Mouse (Mus musculus): ENCODE measurements around the gene Dnm3. TPM values are rescaled to one million over a fixed set of nuclear protein-coding genes. Genes with fewer than 3 reads are reported as not detected.

The Dnm3 gene
- total RNA-seq, 4 experiments from 2014 or later: 107 to 116 (median 111) TPM

GRCm38 (mm10) chr1:162253971-162254641 lies 223.7 kb downstream of the Dnm3 start:
- DNase-seq (ENCODE audit: low spot score in 2 of 2): no peak

GRCm38 (mm10) chr1:162252869-162253268 lies 225.0 kb downstream of the Dnm3 start:
- DNase-seq (ENCODE audit: low spot score in 2 of 2): no peak

- DNase-seq (ENCODE audit: low spot score in 2 of 2): no peak
These were observed 230.6 kb downstream of the Dnm3 start for GRCm38 (mm10) chr1:162247216-162247615.

- DNase-seq (ENCODE audit: low spot score in 2 of 2): no peak
These were observed 234.2 kb downstream of the Dnm3 start for GRCm38 (mm10) chr1:162243651-162243990.

- DNase-seq (ENCODE audit: low spot score in 2 of 2): no peak
These were observed 234.7 kb downstream of the Dnm3 start for GRCm38 (mm10) chr1:162242980-162243650.

- no peak for DNase-seq (ENCODE audit: low spot score in 2 of 2)
These were observed 237.1 kb downstream of the Dnm3 start for GRCm38 (mm10) chr1:162240720-162241119.

GRCm38 (mm10) chr1:162238646-162239045 lies 239.2 kb downstream of the Dnm3 start:
- no peak for DNase-seq (ENCODE audit: low spot score in 2 of 2)

GRCm38 (mm10) chr1:162236624-162237159 lies 241.1 kb downstream of the Dnm3 start:
- no peak for DNase-seq (ENCODE audit: low spot score in 2 of 2)

- DNase-seq (ENCODE audit: low spot score in 2 of 2): no peak
These were observed 252.2 kb downstream of the Dnm3 start for GRCm38 (mm10) chr1:162225621-162226147.

- DNase-seq (ENCODE audit: low spot score in 2 of 2): no peak
These were observed 252.8 kb downstream of the Dnm3 start for GRCm38 (mm10) chr1:162224817-162225605.

GRCm38 (mm10) chr1:162224061-162224460 lies 253.8 kb downstream of the Dnm3 start:
- DNase-seq (ENCODE audit: low spot score in 2 of 2): no peak

GRCm38 (mm10) chr1:162223258-162223940 lies 254.4 kb downstream of the Dnm3 start:
- no peak for DNase-seq (ENCODE audit: low spot score in 2 of 2)

GRCm38 (mm10) chr1:162222353-162222752 lies 255.5 kb downstream of the Dnm3 start:
- no peak for DNase-seq (ENCODE audit: low spot score in 2 of 2)

- DNase-seq (ENCODE audit: low spot score in 2 of 2): no peak
These were observed 256.0 kb downstream of the Dnm3 start for GRCm38 (mm10) chr1:162221801-162222301.

- DNase-seq (ENCODE audit: low spot score in 2 of 2): no peak
These were observed 256.9 kb downstream of the Dnm3 start for GRCm38 (mm10) chr1:162220891-162221290.

- DNase-seq (ENCODE audit: low spot score in 2 of 2): no peak
These were observed 258.1 kb downstream of the Dnm3 start for GRCm38 (mm10) chr1:162219781-162220180.

- no peak for DNase-seq (ENCODE audit: low spot score in 2 of 2)
These were observed 259.2 kb downstream of the Dnm3 start for GRCm38 (mm10) chr1:162218530-162219180.

GRCm38 (mm10) chr1:162217340-162217974 lies 260.4 kb downstream of the Dnm3 start:
- no peak for DNase-seq (ENCODE audit: low spot score in 2 of 2)

- DNase-seq (ENCODE audit: low spot score in 2 of 2): no peak
These were observed 261.2 kb downstream of the Dnm3 start for GRCm38 (mm10) chr1:162216656-162217055.

GRCm38 (mm10) chr1:162215743-162216142 lies 262.1 kb downstream of the Dnm3 start:
- DNase-seq (ENCODE audit: low spot score in 2 of 2): no peak

Data from left cerebral cortex, adult 8-10 months (tissue).